Mouse (Mus musculus): Measurements from ENCODE around the gene Sez6l.

- no peak for TF ChIP-seq CTCF (IDR thresholded peaks at IDR 0.05; ENCODE audit: extremely low read depth, insufficient read depth, insufficient read length, insufficient replicate concordance)
- no peak for TF ChIP-seq POLR2A (IDR thresholded peaks at IDR 0.05; ENCODE audit: low read depth, low read length)
Observed at GRCm38 (mm10) chr5:112378716-112379115, 198.3 kb downstream of the Sez6l start.
